Mouse (Mus musculus) ovary, postnatal 14 days (tissue): ENCODE measurements around the gene Aamdc.

Experiments
- DNase-seq: peaks from one replicate; pipeline ENCODE4 v3.0.0; 2022; ENCODE audit warnings: low spot score

Gene Aamdc

GRCm38 (mm10) chr7:97514786-97515185 is 64.5 kb downstream of the Aamdc start:
- no peak for DNase-seq

- no peak for DNase-seq
These were observed 78.6 kb downstream of the Aamdc start for GRCm38 (mm10) chr7:97500555-97501209.
